Mouse (Mus musculus): ENCODE results near the gene Trim72.
A peak's percentile ranks its signal among the peaks of the same experiment; 100 is the strongest.

Trim72 gene

DNA sequence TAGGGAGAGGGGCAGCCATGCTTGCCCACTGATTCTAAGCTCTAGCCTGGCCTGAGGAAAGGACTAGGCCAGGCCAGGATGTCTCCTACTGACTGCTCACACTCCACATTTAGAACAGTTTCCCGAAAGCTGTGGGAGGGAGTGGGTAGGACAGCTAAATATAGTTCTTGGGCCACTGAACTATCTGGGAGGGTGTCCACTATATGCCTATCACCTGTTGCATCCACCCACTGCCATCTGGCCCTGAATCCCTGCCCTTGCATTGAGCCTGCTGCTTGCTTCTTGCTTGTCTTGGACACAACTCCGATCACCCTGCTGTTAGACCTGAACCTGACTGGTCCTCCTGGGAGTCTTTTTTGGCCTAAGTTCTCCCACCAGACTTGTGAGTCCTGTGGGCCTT, at the start of gene Trim72:
Trim72 (plus strand) TSS at position 262 of the 400 bp plus-strand sequence.
- DNase-seq: no peak

DNA sequence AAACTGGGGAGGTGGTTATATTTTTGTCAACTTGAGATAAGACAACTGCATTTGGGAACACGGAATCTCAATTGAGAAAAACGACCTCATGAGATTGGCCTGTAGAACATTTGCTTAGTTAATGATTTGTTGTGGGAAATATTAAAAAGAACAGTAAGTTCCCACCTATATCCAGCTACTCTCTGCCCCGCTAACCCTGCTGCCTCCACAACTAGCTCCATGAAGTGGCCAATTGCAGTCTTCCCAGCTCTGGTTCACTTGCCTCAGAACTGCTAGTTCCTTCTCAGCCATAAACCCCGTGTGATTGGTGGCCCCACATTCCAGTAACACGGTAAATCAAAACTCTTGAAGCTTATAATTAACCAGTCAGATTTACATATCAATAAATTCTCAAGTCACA, 44.4 kb upstream of the Trim72 start:
- no peak for DNase-seq

DNA sequence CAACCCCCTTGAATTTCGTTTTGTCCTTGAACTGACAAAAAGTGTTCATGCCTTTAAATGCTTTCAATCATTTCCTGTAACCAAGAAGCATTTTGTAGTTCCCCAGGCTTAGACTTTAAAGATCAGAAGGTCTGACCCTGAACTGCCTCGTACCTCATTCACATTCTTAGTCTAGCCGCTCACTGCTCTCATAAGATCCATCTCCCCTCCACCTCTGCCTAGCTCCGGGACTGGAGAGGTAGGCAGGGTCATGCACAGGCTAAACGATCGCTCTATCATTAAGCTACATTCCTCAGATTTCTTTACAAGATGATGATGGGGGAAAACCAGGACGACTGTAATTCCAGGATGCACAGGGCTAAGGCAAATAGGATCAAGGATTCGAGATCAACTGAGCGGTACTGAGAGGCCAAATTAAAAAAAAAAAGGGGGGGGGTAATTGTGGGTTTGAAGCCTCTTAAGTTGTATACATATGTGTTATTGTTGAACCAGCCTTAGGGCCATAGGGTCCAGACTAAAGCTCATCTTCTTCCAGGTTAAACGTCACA, 37.3 kb upstream of the Trim72 start:
- peak; percentile 13 to 37 for DNase-seq

DNA sequence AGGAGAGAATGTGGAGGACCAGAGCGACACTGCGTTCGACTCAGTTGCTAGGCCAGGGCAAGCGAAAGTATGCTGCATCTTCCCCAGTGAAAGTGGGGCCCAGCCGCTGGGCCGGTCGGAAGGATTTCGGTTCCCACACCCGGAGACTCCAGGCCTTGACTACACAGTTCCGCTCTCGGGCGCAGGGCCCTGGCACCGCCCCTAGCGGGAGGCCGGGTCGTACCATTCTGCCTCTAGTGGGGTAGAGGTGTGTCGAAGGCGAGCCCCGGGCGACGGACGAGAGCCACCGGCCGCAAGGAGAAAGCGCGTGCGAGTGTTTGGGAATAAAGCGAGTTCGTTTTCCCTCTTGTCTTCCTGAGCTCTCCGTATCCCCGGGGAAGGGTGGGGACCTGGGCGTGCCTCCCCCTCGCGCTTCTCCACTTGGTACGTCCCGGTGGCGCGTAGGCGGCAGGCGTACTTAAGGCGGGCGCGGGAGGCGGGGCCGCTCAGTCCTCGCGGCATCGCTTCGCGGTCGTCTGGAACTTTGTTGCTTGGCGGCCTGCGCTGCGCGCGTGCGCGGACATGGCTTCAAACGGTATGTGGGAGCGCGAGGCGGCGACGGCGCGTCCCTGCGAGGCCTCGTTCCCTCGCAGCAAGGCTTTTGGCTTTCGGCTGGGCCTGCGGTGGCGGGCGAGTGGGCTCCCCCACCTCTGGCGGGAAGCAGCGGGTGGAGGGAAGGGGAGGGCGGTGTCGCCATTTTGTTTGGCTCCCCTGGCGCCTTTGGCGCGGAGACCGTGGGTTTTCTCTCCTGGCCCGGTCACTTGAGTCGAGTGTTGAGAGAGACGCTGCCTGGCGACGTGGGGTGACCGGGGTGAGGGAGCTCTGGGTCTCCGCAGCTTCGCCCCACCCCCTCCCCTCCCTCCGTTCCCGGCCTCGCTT, 36.5 kb upstream of the Trim72 start, which contains the start of gene Fus:
Fus (plus strand) TSS at position 454 of the 918 bp plus-strand sequence.
- DNase-seq: peak; percentile 97

DNA sequence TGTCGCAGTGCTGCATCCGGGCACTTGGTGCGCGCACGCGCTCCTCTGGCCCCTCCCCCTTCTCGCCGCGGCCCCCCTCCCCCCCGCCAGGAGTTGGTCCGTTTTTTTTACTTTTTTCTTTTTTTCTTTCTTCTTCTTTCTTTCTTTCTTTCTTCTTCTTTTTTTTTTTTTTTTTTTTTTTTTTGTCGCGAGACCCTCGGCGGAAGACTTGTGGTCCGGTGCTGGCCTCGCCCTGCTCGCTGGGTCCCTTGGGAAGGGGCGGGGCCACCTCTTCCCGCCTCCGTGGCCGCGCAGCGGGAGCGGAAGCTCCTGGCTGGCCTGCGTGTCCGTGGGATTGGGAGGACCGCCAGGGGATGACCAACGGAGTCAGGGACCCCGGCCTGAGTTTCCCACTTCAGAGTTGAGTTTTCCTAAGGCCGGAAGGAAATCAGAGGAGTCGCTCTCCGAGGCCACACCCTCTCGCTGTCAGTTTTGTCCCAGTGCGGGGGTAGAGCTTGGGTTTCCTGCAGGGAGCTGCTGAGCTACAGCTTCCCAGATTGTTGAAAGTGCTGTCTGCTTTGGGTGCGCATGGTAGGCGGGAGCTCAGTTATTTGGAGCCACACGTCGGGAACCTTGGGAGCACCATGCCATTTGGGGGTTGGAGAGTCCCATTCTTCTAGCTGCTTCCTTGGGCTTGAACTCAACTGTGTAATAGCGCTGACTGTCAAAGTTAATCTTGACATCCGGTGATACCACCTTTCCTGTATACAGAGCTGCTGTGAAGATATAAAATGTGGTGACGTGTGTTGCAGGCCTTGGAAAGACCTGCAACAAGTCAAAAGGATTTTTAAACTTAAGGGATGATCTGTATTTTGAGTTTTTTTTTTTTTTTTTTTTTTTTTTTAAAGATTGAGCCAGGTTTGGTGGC, 35.6 kb upstream of the Trim72 start:
- peak; percentile 84 to 91 for DNase-seq

DNA sequence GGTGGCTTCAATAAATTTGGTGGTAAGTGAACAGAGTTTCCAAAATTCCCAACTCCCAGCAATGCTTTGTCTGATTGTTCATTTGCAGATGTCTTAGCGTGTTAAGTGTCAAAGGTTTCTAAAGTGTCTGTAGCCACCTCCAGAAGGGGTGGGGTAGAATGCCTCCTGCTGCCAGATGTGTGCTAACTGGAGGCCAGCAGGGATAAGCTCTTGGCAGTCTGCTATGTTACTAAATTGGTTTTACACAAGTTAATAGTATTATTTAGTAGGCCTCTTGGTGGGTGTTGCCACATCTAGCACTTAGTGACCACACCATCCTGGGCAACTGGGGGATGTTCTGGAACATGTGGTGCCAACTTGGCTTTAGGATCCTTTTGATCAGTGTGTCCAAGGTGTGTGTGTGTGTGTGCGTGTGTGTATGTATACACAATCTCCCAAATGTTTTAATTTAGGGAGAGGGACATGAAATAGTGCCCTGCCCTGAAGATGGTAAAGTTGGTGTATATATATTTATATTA, 29.3 kb upstream of the Trim72 start:
- no peak for DNase-seq

DNA sequence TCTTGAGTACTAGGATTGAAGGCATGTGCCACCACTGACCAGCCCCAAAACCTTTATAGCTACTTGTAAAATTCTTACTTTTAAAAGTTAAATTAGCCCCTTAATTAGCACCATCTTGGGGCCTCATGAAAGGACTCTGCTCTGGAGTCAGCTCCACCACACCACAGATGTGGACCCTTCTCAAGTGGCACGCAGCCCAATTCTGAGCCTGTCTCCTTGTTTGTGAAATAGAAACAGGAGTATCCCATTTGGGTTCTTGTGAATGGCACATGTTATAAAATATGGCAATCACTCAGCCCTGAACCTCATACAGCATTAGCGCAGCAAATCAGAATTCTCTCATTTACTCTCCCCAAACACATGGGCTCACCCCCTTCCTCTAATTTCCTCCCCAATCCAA, 24.9 kb upstream of the Trim72 start:
- DNase-seq: no peak

DNA sequence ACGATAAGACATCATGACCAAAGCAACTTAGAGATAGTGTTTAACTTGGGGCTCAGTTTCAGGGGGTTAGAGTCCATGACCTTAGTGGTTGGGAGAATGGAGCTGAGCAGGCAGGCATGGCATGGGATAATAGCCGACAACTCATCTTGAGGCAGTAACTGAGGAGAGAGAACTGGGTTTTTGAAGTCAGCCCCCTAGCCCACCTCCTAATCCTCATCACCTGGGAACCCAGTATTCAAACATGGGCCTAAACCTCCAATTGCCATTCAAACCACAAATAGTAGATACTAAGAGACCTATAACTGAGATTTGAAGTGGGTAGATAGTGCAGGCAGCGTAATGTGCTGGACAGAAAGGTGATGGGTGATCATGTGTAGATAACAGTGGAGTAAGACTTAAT, 23.1 kb upstream of the Trim72 start:
- DNase-seq: no peak

DNA sequence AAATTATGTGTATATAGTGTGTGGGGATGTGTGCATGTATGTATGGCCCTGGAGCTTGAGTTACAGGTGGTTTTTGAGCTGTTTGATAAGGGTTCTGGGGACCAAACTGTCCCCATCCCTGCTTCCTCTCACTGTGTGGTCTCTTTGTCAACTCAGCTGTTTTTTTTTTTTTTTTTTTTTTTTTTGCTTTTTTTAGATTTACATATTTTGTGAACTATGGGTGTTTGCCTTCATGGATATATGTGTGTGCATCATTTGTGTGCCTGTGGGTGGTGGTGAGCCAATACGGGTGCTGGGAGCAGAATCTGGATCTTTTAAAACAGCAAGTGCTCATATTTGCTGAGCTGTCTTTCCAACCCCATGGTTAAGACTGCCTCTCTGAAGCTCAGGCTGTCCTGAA, 14.8 kb upstream of the Trim72 start:
- DNase-seq: no peak

DNA sequence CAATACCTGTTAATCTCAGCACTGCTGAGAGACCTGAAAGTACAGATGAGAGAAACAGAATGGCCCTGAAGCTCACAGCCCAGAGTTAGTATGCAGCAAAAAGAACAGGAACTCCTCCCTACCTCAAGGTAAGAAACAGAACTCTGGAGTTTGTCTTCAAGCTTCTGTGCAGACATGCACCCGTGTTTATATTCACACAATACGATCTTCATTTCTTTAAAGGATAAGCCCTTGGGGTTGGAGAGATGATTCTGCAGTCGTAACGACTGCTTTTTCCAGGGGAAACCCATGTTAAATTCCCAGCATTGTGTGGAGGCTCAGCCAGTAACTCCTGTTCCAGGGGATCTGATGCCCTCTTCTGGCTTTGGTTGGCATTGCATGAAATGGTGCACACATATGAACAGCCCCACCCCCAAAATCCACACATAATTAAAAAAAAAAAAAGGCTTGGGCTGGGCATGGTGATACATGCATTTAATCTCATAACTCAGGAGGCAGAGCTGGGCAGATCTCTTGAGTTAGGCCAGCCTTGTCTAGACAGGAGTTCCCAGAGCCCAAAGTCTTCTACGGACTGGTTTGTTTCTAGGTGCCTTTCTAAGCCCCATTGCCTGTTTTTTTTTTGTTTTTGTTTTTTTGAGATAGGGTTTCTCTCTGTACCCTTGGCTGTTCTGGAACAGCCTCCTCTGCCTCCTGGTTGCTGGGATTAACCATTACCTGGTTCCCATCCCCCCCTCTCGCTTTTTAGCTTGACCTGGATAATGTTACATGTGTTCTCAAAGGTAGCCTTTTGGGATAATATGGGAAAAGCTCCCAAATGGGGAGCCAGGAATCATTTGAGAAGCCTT, 11.9 kb upstream of the Trim72 start:
- DNase-seq: peak; percentile 86 to 90

DNA sequence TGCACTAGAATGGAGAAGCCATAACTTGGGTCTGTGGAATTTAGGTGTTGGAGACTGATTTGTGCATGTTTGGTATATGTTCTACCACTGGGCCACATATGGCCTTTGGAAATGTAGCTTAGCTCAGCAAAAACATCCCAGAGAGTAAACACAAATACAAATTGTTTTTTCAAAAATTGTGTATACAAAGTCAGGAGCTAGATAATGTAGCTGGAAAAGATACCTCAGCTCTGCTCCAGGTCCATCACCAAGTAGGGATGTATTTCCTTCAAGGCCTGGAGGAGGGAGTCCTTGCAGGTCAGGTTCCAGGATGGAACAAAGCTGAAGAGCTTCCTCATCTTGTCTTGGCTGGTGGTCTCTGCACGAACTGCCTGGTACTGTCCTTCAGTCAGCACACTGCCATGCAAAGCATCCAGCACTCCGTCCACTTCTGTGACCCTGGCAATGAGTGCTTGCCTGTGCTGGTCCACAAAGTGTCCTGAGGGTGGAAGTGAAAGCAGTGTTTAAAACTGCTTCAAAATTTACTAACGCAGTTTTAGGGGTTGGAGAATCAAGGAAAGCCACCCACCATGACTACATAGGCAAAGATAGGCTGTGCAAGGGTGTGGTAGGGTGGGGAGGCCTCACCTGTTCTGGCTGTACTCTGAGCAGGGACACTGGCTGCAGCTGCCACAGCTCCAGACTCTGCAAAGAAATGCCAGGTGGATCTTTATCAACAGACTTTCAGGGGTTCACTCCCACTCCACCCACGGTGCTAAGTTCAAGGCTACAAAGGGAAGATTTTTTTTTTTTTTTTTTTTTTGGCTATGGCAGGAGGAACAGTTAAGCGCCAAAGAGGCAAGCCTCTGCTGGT, 11.0 kb upstream of the Trim72 start:
- DNase-seq: peak; percentile 21 to 39

DNA sequence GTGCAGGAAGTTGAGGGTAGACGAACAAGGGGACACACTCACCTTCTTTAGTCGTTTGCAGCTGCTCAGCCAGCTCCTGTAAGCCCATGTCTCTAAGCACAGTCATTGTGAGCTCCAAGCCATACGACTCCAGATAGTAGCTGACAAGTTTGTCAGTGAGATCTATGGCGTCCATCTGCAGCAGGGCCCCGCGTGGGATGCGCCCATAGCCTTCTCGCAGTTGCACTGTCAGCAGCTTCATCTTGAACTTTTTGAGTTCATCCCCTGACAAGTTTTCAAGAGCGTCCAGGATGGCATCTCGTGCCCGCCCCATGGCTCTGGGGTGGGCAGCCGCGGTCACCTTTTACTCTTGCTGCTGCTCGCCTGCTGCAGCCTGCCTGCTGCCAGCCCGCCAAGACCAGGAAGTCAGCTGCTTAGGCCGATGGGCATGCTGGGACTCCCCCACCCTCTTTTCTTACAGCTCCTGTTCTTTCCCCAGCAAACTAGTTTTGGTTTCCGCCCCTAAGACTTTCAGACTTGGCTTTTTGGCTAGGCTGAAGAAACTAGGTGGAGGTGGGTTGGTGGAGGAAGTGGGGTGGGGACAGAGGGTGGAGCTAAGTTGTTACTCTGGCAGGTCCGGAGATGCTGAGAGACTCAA, 10.3 kb upstream of the Trim72 start, which contains the start of gene Pycard:
Pycard (minus strand) TSS at position 527 of the 637 bp plus-strand sequence.
- peak; percentile 64 to 79 for DNase-seq

DNA sequence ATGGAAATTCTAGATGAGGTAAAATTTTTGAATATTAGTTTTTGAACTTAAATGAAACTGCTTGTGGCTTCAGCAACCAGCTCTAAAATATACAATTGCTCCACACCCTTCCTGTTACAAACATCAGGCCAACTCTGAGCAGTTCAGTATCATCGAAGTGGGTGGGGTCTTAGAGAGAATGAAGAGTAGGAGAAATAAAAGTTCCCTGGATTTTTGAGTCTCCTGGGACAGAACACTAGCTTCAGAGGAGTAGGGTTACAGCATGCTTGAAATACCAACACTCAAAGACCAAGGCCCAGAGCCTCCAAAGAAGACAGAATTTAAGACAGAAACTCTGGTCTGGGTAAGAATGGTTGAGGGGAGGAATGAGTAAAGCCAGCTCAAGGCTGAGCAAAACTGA, 4.3 kb upstream of the Trim72 start:
- DNase-seq: no peak

DNA sequence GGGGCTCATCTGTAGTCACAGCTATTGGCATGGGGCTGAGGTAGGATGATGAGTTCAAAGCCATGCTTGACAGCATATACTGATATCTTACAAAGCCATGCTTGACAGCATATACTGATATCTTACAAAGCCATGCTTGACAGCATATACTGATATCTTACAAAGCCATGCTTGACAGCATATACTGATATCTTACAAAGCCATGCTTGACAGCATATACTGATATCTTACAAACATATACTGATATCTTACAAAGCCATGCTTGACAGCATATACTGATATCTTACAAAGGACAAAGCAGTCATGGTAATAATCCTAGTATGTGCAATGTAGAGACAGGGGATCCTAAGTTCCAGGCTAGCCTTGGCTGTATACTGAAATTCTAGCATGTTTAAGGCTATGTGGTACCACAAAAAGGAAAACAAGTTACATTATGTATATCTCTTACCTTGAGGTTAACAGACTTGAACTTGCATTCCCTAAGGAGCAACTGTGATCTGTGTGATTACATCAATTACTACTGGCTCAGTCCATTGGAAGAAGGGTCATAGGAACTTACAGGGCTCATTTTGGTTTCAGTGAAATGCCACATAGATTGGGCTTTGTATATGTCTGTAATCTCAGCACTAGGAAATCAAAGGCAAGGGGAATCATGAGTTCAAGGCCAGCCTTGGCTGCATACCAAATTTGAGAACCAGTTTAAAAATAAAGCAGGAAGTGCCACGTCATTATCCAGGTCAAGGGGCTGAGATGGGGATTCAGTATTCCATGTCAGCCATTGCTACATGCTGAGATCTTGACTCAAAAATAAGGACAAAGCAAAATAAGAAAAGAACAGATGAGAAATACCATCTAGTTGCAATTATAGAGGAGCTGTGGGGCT, 3.4 kb upstream of the Trim72 start:
- no peak for DNase-seq

DNA sequence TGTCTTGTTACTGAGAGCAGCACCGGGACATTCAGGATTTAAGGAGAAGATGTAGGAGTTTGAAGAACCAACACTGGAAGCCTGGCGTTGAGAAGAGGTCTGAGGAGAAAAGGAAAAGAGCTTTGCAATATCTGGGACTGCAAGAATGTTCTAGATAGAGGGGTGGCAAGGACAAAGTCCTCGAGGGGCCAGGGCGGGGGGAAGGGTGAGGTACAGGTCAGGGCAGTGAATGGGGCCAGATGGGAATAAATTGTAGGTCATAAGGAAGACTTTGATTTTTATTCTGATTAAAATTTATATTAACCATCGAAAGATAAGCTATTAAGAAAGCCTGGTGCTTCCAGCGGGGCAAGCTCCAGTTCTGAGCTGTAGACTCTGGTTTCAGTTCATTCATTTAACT, 651 bp upstream of the Trim72 start:
- DNase-seq: no peak

DNA sequence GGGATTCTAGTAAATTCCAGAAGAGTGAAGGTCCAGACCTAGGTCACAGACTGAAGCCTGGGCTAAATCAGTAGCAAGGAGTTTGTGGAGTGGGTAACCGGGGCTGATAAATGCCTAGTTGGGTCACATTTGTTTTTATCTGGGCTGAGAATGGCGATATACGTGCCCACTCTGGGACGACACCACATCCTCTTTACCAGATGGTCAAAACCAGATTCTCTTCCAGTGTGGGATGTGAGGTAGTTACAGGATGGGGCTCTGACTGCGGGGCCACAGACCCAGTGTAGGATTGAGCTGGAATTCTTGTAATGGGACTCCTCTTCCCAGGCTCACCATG, 369 bp downstream of the Trim72 start:
- no peak for DNase-seq

DNA sequence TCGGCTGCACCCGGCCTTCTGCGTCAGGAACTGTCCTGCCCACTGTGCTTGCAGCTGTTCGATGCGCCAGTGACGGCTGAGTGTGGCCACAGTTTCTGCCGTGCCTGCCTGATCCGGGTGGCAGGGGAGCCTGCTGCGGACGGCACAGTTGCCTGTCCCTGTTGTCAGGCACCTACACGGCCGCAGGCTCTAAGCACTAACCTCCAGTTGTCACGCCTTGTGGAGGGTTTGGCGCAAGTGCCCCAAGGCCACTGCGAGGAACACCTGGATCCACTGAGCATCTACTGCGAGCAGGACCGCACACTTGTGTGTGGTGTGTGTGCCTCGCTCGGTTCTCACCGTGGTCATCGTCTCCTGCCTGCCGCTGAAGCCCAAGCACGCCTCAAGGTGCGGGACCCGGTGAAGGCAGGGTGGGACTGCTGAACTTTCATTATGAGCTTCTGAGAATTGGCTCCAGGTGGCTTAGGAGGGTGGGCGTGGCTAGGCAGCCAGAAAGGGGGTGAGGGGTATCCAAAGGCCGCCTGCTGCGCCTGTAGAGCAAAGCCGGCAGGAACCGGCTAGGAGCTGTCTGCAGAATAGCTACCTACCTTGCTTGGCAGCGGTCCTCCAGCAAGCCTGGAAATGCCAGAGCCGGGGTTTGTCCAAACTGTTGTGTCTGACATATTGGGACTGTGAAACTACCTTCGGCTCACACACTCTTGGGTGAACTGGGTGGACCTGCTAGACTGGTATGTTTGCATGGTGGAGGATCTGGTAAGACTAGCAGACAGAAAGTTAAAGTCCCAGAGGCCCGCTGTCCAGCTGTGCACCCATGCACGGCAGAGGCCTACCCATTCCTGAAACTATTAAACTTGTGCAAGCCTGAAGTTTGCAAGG, 976 bp downstream of the Trim72 start:
- peak; percentile 73 to 86 for DNase-seq

DNA sequence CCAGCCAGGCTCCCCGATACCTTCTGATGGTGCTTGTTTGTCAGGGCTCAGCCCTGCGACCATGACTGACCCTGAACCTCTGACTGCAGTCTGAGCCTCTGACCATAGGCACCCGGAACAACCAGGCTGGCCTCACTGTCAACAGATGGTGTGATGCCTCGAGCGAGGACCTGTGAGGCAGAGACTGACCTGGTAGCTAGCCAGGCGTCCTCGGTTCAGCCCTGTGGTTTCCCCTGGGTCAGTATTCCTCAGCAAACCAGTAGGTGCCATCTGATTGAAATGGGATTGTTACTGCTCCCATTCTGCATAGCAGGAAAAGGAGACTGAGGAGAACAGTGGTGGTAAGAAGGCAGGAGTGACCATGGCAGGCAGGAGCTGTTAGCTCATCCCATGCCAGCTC, 2.4 kb downstream of the Trim72 start:
- no peak for DNase-seq

All from kidney, postnatal 4 days (tissue).